Mouse (Mus musculus) midbrain, embryonic 12.5 days (tissue): ENCODE measurements around the gene Hoxb5. TPM values are rescaled to one million over a fixed set of nuclear protein-coding genes. Genes with fewer than 3 reads are reported as not detected.

Experiments used
- ATAC-seq: fragments of 200-750 bp; cut with Nextera tagmentation; 2 replicates; pipeline ENCODE4 v1.8.0; 2017; ENCODE audit warnings: low read depth, moderate TSS enrichment, moderate library complexity; ENCODE audit not compliant: low FRiP score
- H3K27ac ChIP-seq: fragments of 300-500 bp; sonication (generic); replicated peaks from 2 replicates; pipeline ENCODE4 v1.5.1; 2016; ENCODE audit warnings: mild to moderate bottlenecking
- H3K27me3 ChIP-seq: fragments of 300-500 bp; sonication (generic); 2 replicates; pipeline ENCODE4 v1.6.1; 2016; ENCODE audit warnings: mild to moderate bottlenecking
- H3K36me3 ChIP-seq: fragments of 300-500 bp; sonication (generic); 2 replicates; pipeline ENCODE4 v1.6.1; 2016
- H3K4me1 ChIP-seq: fragments of 300-500 bp; sonication (generic); 2 replicates; pipeline ENCODE4 v1.6.1; 2016
- H3K4me2 ChIP-seq: fragments of 300-500 bp; sonication (generic); replicated peaks from 2 replicates; pipeline ENCODE4 v1.6.1; 2016; ENCODE audit warnings: mild to moderate bottlenecking, moderate library complexity
- H3K4me3 ChIP-seq: fragments of 300-500 bp; sonication (generic); 2 replicates; pipeline ENCODE4 v1.5.1; 2016; ENCODE audit warnings: mild to moderate bottlenecking
- H3K9ac ChIP-seq: fragments of 300-500 bp; sonication (generic); replicated peaks from 2 replicates; pipeline ENCODE4 v1.6.1; 2016; ENCODE audit warnings: mild to moderate bottlenecking, moderate library complexity
- H3K9me3 ChIP-seq: fragments of 300-500 bp; sonication (generic); 2 replicates; pipeline ENCODE4 v1.6.1; 2016; ENCODE audit warnings: mild to moderate bottlenecking
- WGBS: fragments of 180-500 bp; shearing (Covaris S2); methylation state at CpG from one replicate; pipeline ENCODE4 v1.1.7; 2016; 5-methylcytosine and 5-hydroxymethylcytosine counted together
- polyA plus RNA-seq: library from polyadenylated mRNA; unstranded; fragments of >200 nt; fragmentation: Nextera tagmentation; extraction: Ambion mirVana; gene quantifications from 2 replicates; pipeline ENCODE4 v1.2.1, GENCODE M21; 2016

Hoxb5 gene
- polyA plus RNA-seq, 1 experiment from 2014 or later = not detected

GRCm38 (mm10) chr11:96311520-96312417, 8.6 kb downstream of the Hoxb5 start:
- Histone ChIP-seq H3K27ac (no peak overlapping the region), H3K9ac (no peak overlapping the region), H3K4me2 (no peak overlapping the region), H3K36me3 (no peaks in the 10 kb centered on the region), H3K4me1 (peaks cover 3% of the 10 kb centered on the region; the same call in 1 of the 2 replicates), H3K4me3 (no peak overlapping the region), H3K9me3 (no peaks in the 10 kb centered on the region), H3K27me3 (peaks cover 100% of the 10 kb centered on the region)
- ATAC-seq = no peak
- WGBS = 2% methylated on average over 31 of the region's 31 CpGs

GRCm38 (mm10) chr11:96313134-96313533, 10.0 kb downstream of the Hoxb5 start:
- Histone ChIP-seq H3K9me3 (no peaks in the 10 kb centered on the region), H3K27ac (no peak overlapping the region), H3K4me3 (no peak overlapping the region), H3K27me3 (peaks cover 100% of the 10 kb centered on the region), H3K4me1 (peaks cover 3% of the 10 kb centered on the region; the same call in 1 of the 2 replicates), H3K4me2 (no peak overlapping the region), H3K9ac (no peak overlapping the region), H3K36me3 (no peaks in the 10 kb centered on the region)
- WGBS = 19% methylated on average over 2 of the region's 2 CpGs
- ATAC-seq = no peak

GRCm38 (mm10) chr11:96313806-96314428, 10.8 kb downstream of the Hoxb5 start:
- Histone ChIP-seq H3K4me1 (peaks cover 9% of the 10 kb centered on the region), H3K9me3 (no peaks in the 10 kb centered on the region), H3K27me3 (peaks cover 100% of the 10 kb centered on the region), H3K4me3 (no peak overlapping the region), H3K27ac (no peak overlapping the region), H3K4me2 (no peak overlapping the region), H3K9ac (no peak overlapping the region), H3K36me3 (no peaks in the 10 kb centered on the region)
- no peak for ATAC-seq
- WGBS = 3% methylated on average over 12 of the region's 12 CpGs

- no peak overlapping the region for H3K4me2 ChIP-seq
Observed at GRCm38 (mm10) chr11:96314671-96315343, 11.7 kb downstream of the Hoxb5 start.

GRCm38 (mm10) chr11:96315344-96315681, 12.2 kb downstream of the Hoxb5 start:
- peaks cover 100% of the 10 kb centered on the region for H3K27me3 ChIP-seq
- H3K27ac ChIP-seq = no peak overlapping the region
- WGBS = 3% methylated on average over 5 of the region's 5 CpGs
- no peak overlapping the region for H3K4me2 ChIP-seq
- H3K4me3 ChIP-seq = no peak overlapping the region
- no peak overlapping the region for H3K9ac ChIP-seq
- no peak for ATAC-seq
- no peaks in the 10 kb centered on the region for H3K36me3 ChIP-seq
- no peaks in the 10 kb centered on the region for H3K9me3 ChIP-seq
- H3K4me1 ChIP-seq = peaks cover 12% of the 10 kb centered on the region

More at GRCm38 (mm10) chr11:96314671-96315343, 11.7 kb downstream of the Hoxb5 start:
- Histone ChIP-seq H3K9me3 (no peaks in the 10 kb centered on the region), H3K9ac (no peak overlapping the region), H3K4me3 (no peak overlapping the region), H3K27me3 (peaks cover 100% of the 10 kb centered on the region), H3K4me1 (peaks cover 12% of the 10 kb centered on the region), H3K36me3 (no peaks in the 10 kb centered on the region), H3K27ac (no peak overlapping the region)
- ATAC-seq = no peak
- WGBS = under 1% methylated on average over 34 of the region's 34 CpGs

GRCm38 (mm10) chr11:96316696-96317607, 13.8 kb downstream of the Hoxb5 start:
- ATAC-seq = no peak
- H3K9ac ChIP-seq = no peak overlapping the region
- no peaks in the 10 kb centered on the region for H3K36me3 ChIP-seq
- peaks cover 100% of the 10 kb centered on the region for H3K27me3 ChIP-seq
- no peak overlapping the region for H3K4me2 ChIP-seq
- H3K4me3 ChIP-seq = no peak overlapping the region
- WGBS = 7% methylated on average over 18 of the region's 18 CpGs
- no peak overlapping the region for H3K27ac ChIP-seq
- H3K9me3 ChIP-seq = no peaks in the 10 kb centered on the region
- H3K4me1 ChIP-seq = peaks cover 12% of the 10 kb centered on the region

GRCm38 (mm10) chr11:96317608-96318367, 14.7 kb downstream of the Hoxb5 start, which contains the start of gene Hoxb4:
Hoxb4 (plus strand) TSS chr11:96318267.
- Histone ChIP-seq H3K4me2 (peak within 1 kb of the TSS; percentile 52), H3K4me3 (peak within 1 kb of the TSS; percentile 35), H3K9ac (0 out of 2 replicates have a peak within 1 kb of the TSS, but pooled peaks have one; percentile 15), H3K36me3 (no peaks in the 10 kb centered on the region), H3K27ac (no peak within 1 kb of the TSS), H3K9me3 (no peaks in the 10 kb centered on the region), H3K27me3 (peaks cover 100% of the 10 kb centered on the region), H3K4me1 (peaks cover 9% of the 10 kb centered on the region)
- no peak for ATAC-seq
- 2% methylated on average over 28 of the region's 28 CpGs for WGBS

GRCm38 (mm10) chr11:96318368-96319070, 15.4 kb downstream of the Hoxb5 start:
- no peak overlapping the region for H3K27ac ChIP-seq

GRCm38 (mm10) chr11:96319071-96319902, 16.2 kb downstream of the Hoxb5 start:
- 0 out of 2 replicates have a peak overlapping the region, but pooled peaks have one; percentile 15 for H3K9ac ChIP-seq
- H3K4me2 ChIP-seq = peak overlapping the region; percentile 52
- H3K9me3 ChIP-seq = no peaks in the 10 kb centered on the region
- ATAC-seq = no peak
- WGBS = under 1% methylated on average over 32 of the region's 34 CpGs
- H3K27ac ChIP-seq = no peak overlapping the region
- peaks cover 9% of the 10 kb centered on the region for H3K4me1 ChIP-seq
- H3K27me3 ChIP-seq = peaks cover 100% of the 10 kb centered on the region
- peak overlapping the region; percentile 35 for H3K4me3 ChIP-seq
- H3K36me3 ChIP-seq = no peaks in the 10 kb centered on the region

More at GRCm38 (mm10) chr11:96318368-96319070, 15.4 kb downstream of the Hoxb5 start:
- H3K4me2 ChIP-seq = peak overlapping the region; percentile 52
- under 1% methylated on average over 34 of the region's 45 CpGs for WGBS
- H3K36me3 ChIP-seq = no peaks in the 10 kb centered on the region
- ATAC-seq = no peak
- H3K4me3 ChIP-seq = peak overlapping the region; percentile 35
- H3K27me3 ChIP-seq = peaks cover 100% of the 10 kb centered on the region
- peaks cover 9% of the 10 kb centered on the region for H3K4me1 ChIP-seq
- H3K9ac ChIP-seq = 0 out of 2 replicates have a peak overlapping the region, but pooled peaks have one; percentile 15
- no peaks in the 10 kb centered on the region for H3K9me3 ChIP-seq
